Mouse (Mus musculus) erythroblast, embryonic 14.5 days (primary cell): ENCODE data around the gene Rmdn2.

Source experiments
- GATA1 ChIP-seq: IDR thresholded peaks from 2 replicates; pipeline ENCODE4 v1.6.1; 2012; ENCODE audit warnings: low read length, inconsistent platforms, mixed read lengths
- TAL1 ChIP-seq: IDR thresholded peaks from 3 replicates; pipeline ENCODE4 v1.6.1; 2012; ENCODE audit warnings: low read length, inconsistent platforms, mixed read lengths

DNA sequence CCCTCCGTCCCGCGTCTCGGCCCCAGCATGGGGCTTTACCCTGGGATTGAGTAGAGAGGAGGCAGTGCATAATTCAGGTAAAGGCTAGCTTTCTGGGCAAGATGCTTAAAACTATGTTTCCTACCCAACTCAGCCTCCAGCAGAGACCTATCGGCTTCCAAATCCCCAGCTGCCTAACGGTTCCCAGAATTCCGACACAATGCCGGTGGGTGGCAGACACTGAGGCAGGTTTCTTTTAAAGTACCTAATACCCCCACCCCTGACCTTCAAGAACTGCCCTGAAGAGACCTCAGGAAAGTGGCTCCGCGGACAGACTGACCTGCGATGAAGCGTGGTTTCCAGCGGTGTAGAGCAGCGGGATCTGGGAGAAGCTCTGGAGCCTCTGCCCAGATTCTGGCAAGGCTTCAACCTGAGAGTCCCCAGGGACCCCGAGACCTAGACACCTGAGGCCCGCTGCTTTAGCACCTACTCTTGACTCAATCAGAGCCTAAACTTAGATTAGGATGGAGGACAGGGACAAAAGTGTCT lies 102.8 kb downstream of the Rmdn2 start:
- no peak for TF ChIP-seq GATA1
- TF ChIP-seq TAL1, result no peak
